8 mouse cellular contexts compared by ENCODE assay signal in genomic region chr3:84039646-84040475, GRCm38 (mm10). TPM values are rescaled to one million over a fixed set of nuclear protein-coding genes. Genes with fewer than 3 reads are reported as not detected.
DNase-seq lines count a peak whose midpoint lies in the region; ATAC-seq and TF ChIP-seq lines count a peak whose summit lies in the region.

Tmem131l (minus strand) TSS chr3:84040175.

- no peaks in the 10 kb centered on the region for H3K9me3 ChIP-seq in erythroblast, embryonic 14.5 days (ENCODE audit: control insufficient read depth, low read length)
- no peaks in the 10 kb centered on the region for H3K9me3 ChIP-seq in heart, embryonic 12.5 days (replicated peaks)
- no peaks in the 10 kb centered on the region for H3K9me3 ChIP-seq in kidney, postnatal 0 days (replicated peaks; ENCODE audit: low read length)
- no peaks in the 10 kb centered on the region for H3K9me3 ChIP-seq in liver, embryonic 12.5 days (replicated peaks)
- no peaks in the 10 kb centered on the region for H3K9me3 ChIP-seq in stomach, embryonic 14.5 days (ENCODE audit: control insufficient read depth, low read depth, low read length)

- H3K4me1 ChIP-seq in erythroblast, embryonic 14.5 days (ENCODE audit: control insufficient read depth) = peaks cover 77% of the 10 kb centered on the region
- peaks cover 9% of the 10 kb centered on the region for H3K4me1 ChIP-seq in heart, embryonic 12.5 days (replicated peaks)
- peaks cover 8% of the 10 kb centered on the region for H3K4me1 ChIP-seq in kidney, postnatal 0 days (replicated peaks; ENCODE audit: insufficient read depth, low read length)
- peaks cover 67% of the 10 kb centered on the region for H3K4me1 ChIP-seq in liver, embryonic 12.5 days
- peaks cover 5% of the 10 kb centered on the region for H3K4me1 ChIP-seq in stomach, embryonic 14.5 days (ENCODE audit: control insufficient read depth, insufficient read depth, low read length)

- H3K27me3 ChIP-seq in erythroblast, embryonic 14.5 days (ENCODE audit: control insufficient read depth) = no peaks in the 10 kb centered on the region
- no peaks in the 10 kb centered on the region for H3K27me3 ChIP-seq in heart, embryonic 12.5 days (replicated peaks)
- H3K27me3 ChIP-seq in kidney, postnatal 0 days (ENCODE audit: insufficient read depth, low read length) = no peaks in the 10 kb centered on the region
- no peaks in the 10 kb centered on the region for H3K27me3 ChIP-seq in liver, embryonic 12.5 days (replicated peaks)
- no peaks in the 10 kb centered on the region for H3K27me3 ChIP-seq in stomach, embryonic 14.5 days (ENCODE audit: control insufficient read depth, insufficient read depth, low read length)

- H3K36me3 ChIP-seq in erythroblast, embryonic 14.5 days (ENCODE audit: control insufficient read depth) = peaks cover 20% of the 10 kb centered on the region
- H3K36me3 ChIP-seq in heart, embryonic 12.5 days = no peaks in the 10 kb centered on the region
- H3K36me3 ChIP-seq in kidney, postnatal 0 days (ENCODE audit: insufficient read depth, low read length) = no peaks in the 10 kb centered on the region
- peaks cover 6% of the 10 kb centered on the region; the same call in 1 of the 2 replicates for H3K36me3 ChIP-seq in liver, embryonic 12.5 days
- H3K36me3 ChIP-seq in stomach, embryonic 14.5 days (ENCODE audit: control insufficient read depth, insufficient read depth, low read length) = no peaks in the 10 kb centered on the region; the same call in 1 of the 2 replicates

- WGBS in heart, embryonic 12.5 days = under 1% methylated on average over 81 of the region's 100 CpGs
- under 1% methylated on average over 72 of the region's 100 CpGs for WGBS in kidney, postnatal 0 days
- under 1% methylated on average over 87 of the region's 100 CpGs for WGBS in liver, embryonic 12.5 days (ENCODE audit: insufficient replicate concordance)
- WGBS in stomach, embryonic 14.5 days = under 1% methylated on average over 90 of the region's 100 CpGs

- peak within 1 kb of the TSS; percentile 88 for H3K4me2 ChIP-seq in heart, embryonic 12.5 days
- peak within 1 kb of the TSS; percentile 96 for H3K4me2 ChIP-seq in kidney, postnatal 0 days (ENCODE audit: low read length)
- H3K4me2 ChIP-seq in liver, embryonic 12.5 days = peak within 1 kb of the TSS; percentile 97
- H3K4me2 ChIP-seq in stomach, embryonic 14.5 days (replicated peaks; ENCODE audit: low read depth, low read length) = peak within 1 kb of the TSS; percentile 90

- H3K27ac ChIP-seq in heart, embryonic 12.5 days (ENCODE audit: poor library complexity, severe bottlenecking) = peak within 1 kb of the TSS; percentile 87
- H3K27ac ChIP-seq in kidney, postnatal 0 days = peak within 1 kb of the TSS; percentile 90
- peak within 1 kb of the TSS; percentile 97 for H3K27ac ChIP-seq in liver, embryonic 12.5 days
- peak within 1 kb of the TSS; percentile 94 for H3K27ac ChIP-seq in stomach, embryonic 14.5 days (ENCODE audit: low read length)

- ATAC-seq in CD4-positive, CD25-positive, alpha-beta regulatory T cell, adult 4 months = peak; percentile 48
- ATAC-seq in heart, embryonic 12.5 days (ENCODE audit: insufficient number of reproducible peaks, low FRiP score) = peak; percentile 96
- ATAC-seq in kidney, postnatal 0 days (replicated peaks; ENCODE audit: low FRiP score, low read depth) = peak; percentile 91
- peak; percentile 83 for ATAC-seq in liver, embryonic 12.5 days
- peak; percentile 94 for ATAC-seq in stomach, embryonic 14.5 days (ENCODE audit: insufficient number of reproducible peaks, insufficient read depth, low FRiP score, low read depth)

- peak within 1 kb of the TSS; percentile 91 for H3K9ac ChIP-seq in heart, embryonic 12.5 days
- H3K9ac ChIP-seq in kidney, postnatal 0 days (ENCODE audit: low read depth, low read length) = peak within 1 kb of the TSS; percentile 87
- peak within 1 kb of the TSS; percentile 97 for H3K9ac ChIP-seq in liver, embryonic 12.5 days
- peak within 1 kb of the TSS; percentile 79 for H3K9ac ChIP-seq in stomach, embryonic 14.5 days (replicated peaks; ENCODE audit: low read depth, low read length)

- peak within 1 kb of the TSS; percentile 82 for H3K4me3 ChIP-seq in erythroblast, embryonic 14.5 days (replicated peaks)
- peak within 1 kb of the TSS; percentile 82 for H3K4me3 ChIP-seq in heart, embryonic 12.5 days
- peak within 1 kb of the TSS; percentile 93 for H3K4me3 ChIP-seq in kidney, postnatal 0 days (replicated peaks; ENCODE audit: low read depth, low read length)
- peak within 1 kb of the TSS; percentile 88 for H3K4me3 ChIP-seq in liver, embryonic 12.5 days
- peak within 1 kb of the TSS; percentile 73 for H3K4me3 ChIP-seq in stomach, embryonic 14.5 days (ENCODE audit: low read depth, low read length)

- DNase-seq in brain, adult 2 months (ENCODE audit: low read depth, low spot score) = peak; percentile 85
- DNase-seq in kidney, postnatal 0 days (ENCODE audit: low spot score) = peak; percentile 92
- peak; percentile 83 for DNase-seq in naive thymus-derived CD4-positive, alpha-beta T cell, adult 2 months (ENCODE audit: low read depth)

- TF ChIP-seq CTCF in kidney, postnatal 0 days (IDR thresholded peaks at IDR 0.05; ENCODE audit: low read depth) = no peak

RNA-seq across cellular contexts. Expression of gene Tmem131l, which starts in this region (rescaled TPM):
- 10 to 100 TPM; 41.2 to 45.2 TPM for polyA plus RNA-seq in CD4-positive, CD25-positive, alpha-beta regulatory T cell, adult 4 months (2017; shearing (Covaris generic))
- 9.3 and 10.8 TPM in 2 replicates for polyA plus RNA-seq in erythroblast, embryonic 14.5 days (2012)
- 26.9 and 27.4 TPM in 2 replicates for polyA plus RNA-seq in heart, embryonic 12.5 days (2016; fragmentation: Nextera tagmentation; extraction: Ambion mirVana)
- polyA plus RNA-seq in kidney, postnatal 0 days (2015; fragmentation: Nextera tagmentation; extraction: Ambion mirVana) = 21.6 and 22.4 TPM in 2 replicates
- 30.3 and 32.0 TPM in 2 replicates for polyA plus RNA-seq in liver, embryonic 12.5 days (2016; fragmentation: Nextera tagmentation; extraction: Ambion mirVana)
- 65.2 and 74.6 TPM in 2 replicates for polyA plus RNA-seq in stomach, embryonic 14.5 days (2014; fragmentation: Nextera tagmentation; extraction: Ambion mirVana)

Comparison
In these comparisons a context has a peak if more than half of its experiments do, and no peak if none do; other contexts are left out.
1. Peak in every context shown above with its lines: DNase-seq, ATAC-seq, H3K4me3 ChIP-seq and H3K27ac ChIP-seq.